Mouse (Mus musculus): Measurements from ENCODE around the gene Gm572. TPM values are rescaled to one million over a fixed set of nuclear protein-coding genes. Genes with fewer than 3 reads are reported as not detected.

Gm572 gene
- polyA plus RNA-seq, 1 experiment from 2014 or later, result not detected

DNA sequence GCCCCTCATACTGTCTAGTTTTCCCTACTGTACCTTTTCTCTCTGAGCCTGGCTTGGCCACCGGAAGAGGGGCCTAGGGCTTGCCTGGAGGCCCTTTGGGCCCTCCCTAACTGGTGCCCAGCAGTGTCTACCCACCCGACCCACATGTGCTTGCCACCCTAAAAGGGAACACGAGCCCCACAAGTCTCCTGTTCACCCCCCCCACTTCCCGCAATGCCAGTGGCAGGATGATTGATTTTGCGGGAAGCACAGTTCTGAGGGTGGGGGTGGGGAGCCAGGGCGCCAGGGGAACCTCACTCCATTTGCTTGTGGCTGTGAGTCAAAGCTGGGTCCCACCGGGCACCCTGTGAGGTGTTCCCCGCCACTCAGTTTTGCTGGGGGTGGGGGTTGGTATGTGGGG lies 70.9 kb downstream of the Gm572 start:
- DNase-seq (ENCODE audit: low spot score) (no peak), ATAC-seq (replicated peaks; ENCODE audit: low FRiP score, low read depth) (no peak)
- H3K4me3 ChIP-seq (replicated peaks; ENCODE audit: low read depth, low read length), result no peak overlapping the region
- no peaks in the 10 kb centered on the region; the same call in 1 of the 2 replicates for H3K27me3 ChIP-seq (ENCODE audit: insufficient read depth, low read length)
- no peaks in the 10 kb centered on the region for H3K36me3 ChIP-seq (ENCODE audit: insufficient read depth, low read length)
- H3K4me1 ChIP-seq (replicated peaks; ENCODE audit: insufficient read depth, low read length), result 0 out of 2 replicates have a peak, but pooled peaks cover 13% of the 10 kb centered on the region
- TF ChIP-seq CTCF (IDR thresholded peaks at IDR 0.05; ENCODE audit: low read depth), result no peak
- 57% methylated on average over 8 of the region's 8 CpGs for WGBS
- H3K9ac ChIP-seq (ENCODE audit: low read depth, low read length), result no peak overlapping the region
- H3K4me2 ChIP-seq (ENCODE audit: low read length), result no peak overlapping the region
- H3K9me3 ChIP-seq (replicated peaks; ENCODE audit: low read length), result no peaks in the 10 kb centered on the region
- H3K27ac ChIP-seq, result no peak overlapping the region

DNA sequence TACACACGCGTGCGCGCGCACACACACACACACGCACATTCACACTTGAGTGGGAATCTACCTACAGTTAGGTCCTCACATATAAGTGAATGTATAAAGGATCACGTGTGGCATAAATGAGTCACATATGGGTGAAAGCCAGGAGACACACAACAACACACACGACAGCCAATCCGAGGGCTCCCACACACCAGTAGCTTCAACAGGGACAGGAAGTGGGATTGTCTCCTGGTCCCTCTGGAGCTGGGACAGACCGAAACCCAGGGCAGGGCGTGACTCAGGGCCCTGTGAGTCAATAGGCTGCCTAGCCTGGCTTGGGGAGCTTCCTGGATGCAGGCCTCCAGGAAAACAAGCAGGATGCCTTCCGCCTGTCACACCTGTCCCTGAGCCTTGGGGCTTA lies 71.6 kb downstream of the Gm572 start:
- Histone ChIP-seq H3K4me3 (replicated peaks; ENCODE audit: low read depth, low read length) (no peak overlapping the region), H3K27ac (no peak overlapping the region), H3K4me1 (replicated peaks; ENCODE audit: insufficient read depth, low read length) (0 out of 2 replicates have a peak, but pooled peaks cover 13% of the 10 kb centered on the region), H3K4me2 (ENCODE audit: low read length) (no peak overlapping the region), H3K36me3 (ENCODE audit: insufficient read depth, low read length) (no peaks in the 10 kb centered on the region), H3K9ac (ENCODE audit: low read depth, low read length) (no peak overlapping the region), H3K9me3 (replicated peaks; ENCODE audit: low read length) (no peaks in the 10 kb centered on the region), H3K27me3 (ENCODE audit: insufficient read depth, low read length) (no peaks in the 10 kb centered on the region; the same call in 1 of the 2 replicates)
- ATAC-seq (replicated peaks; ENCODE audit: low FRiP score, low read depth) (no peak; the same call in 1 of the 2 replicates), DNase-seq (ENCODE audit: low spot score) (no peak)
- 81% methylated on average over 12 of the region's 12 CpGs for WGBS
- no peak for TF ChIP-seq CTCF (IDR thresholded peaks at IDR 0.05; ENCODE audit: low read depth)

DNA sequence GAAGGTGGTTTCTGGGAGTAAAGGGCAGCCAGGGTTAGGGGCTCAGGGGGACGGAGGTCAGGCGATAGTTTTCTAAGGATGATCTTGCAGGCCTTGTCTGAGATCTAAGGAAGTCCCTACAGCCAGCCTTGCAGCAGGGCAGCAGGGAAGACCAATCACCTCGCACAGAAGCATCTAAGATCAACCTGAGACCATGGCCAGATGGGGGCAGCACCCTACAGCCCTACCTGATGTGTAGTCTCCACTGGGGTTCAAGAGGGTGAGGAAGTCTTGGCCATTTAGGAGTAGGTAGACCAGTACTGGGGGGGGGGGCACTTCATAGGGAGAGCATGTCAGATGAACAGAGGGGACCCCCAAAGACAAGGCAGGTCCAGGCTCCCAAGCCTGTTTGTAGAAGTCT lies 72.3 kb downstream of the Gm572 start:
- no peaks in the 10 kb centered on the region; the same call in 1 of the 2 replicates for H3K27me3 ChIP-seq (ENCODE audit: insufficient read depth, low read length)
- H3K27ac ChIP-seq, result no peak overlapping the region
- H3K36me3 ChIP-seq (ENCODE audit: insufficient read depth, low read length), result no peaks in the 10 kb centered on the region
- no peaks in the 10 kb centered on the region for H3K9me3 ChIP-seq (replicated peaks; ENCODE audit: low read length)
- H3K4me2 ChIP-seq (ENCODE audit: low read length), result no peak overlapping the region
- no peak overlapping the region for H3K9ac ChIP-seq (ENCODE audit: low read depth, low read length)
- 62% methylated on average over 3 of the region's 3 CpGs for WGBS
- DNase-seq (ENCODE audit: low spot score) (peak; percentile 26), ATAC-seq (replicated peaks; ENCODE audit: low FRiP score, low read depth) (no peak)
- TF ChIP-seq CTCF (IDR thresholded peaks at IDR 0.05; ENCODE audit: low read depth), result peak; percentile 66
- no peak overlapping the region for H3K4me3 ChIP-seq (replicated peaks; ENCODE audit: low read depth, low read length)
- 0 out of 2 replicates have a peak, but pooled peaks cover 13% of the 10 kb centered on the region for H3K4me1 ChIP-seq (replicated peaks; ENCODE audit: insufficient read depth, low read length)

Other genes with a start within 250 kb of the Gm572 start
- gene Ubiad1, start 198.5 kb upstream of the Gm572 start, polyA plus RNA-seq (2015; fragmentation: Nextera tagmentation; extraction: Ambion mirVana), result 23.3 and 23.6 TPM in 2 replicates
- gene Mtor, start 194.7 kb upstream of the Gm572 start, polyA plus RNA-seq (2015; fragmentation: Nextera tagmentation; extraction: Ambion mirVana), result 19.8 and 21.6 TPM in 2 replicates
- 0.46 and 1.1 TPM in 2 replicates for gene Angptl7, start 142.9 kb upstream of the Gm572 start, polyA plus RNA-seq (2015; fragmentation: Nextera tagmentation; extraction: Ambion mirVana)
- 52.4 and 57.4 TPM in 2 replicates for gene Exosc10, start 84.9 kb upstream of the Gm572 start, polyA plus RNA-seq (2015; fragmentation: Nextera tagmentation; extraction: Ambion mirVana)
- 122 and 125 TPM in 2 replicates for gene Srm, start 51.8 kb upstream of the Gm572 start, polyA plus RNA-seq (2015; fragmentation: Nextera tagmentation; extraction: Ambion mirVana)
- 0.15 TPM in 1 of 2 replicates, not detected in the other for gene Masp2, start 40.8 kb upstream of the Gm572 start, polyA plus RNA-seq (2015; fragmentation: Nextera tagmentation; extraction: Ambion mirVana)
- 241 and 281 TPM in 2 replicates for gene Tardbp, start 16.3 kb upstream of the Gm572 start, polyA plus RNA-seq (2015; fragmentation: Nextera tagmentation; extraction: Ambion mirVana)
- gene Casz1, start 161.1 kb downstream of the Gm572 start, polyA plus RNA-seq (2015; fragmentation: Nextera tagmentation; extraction: Ambion mirVana), result 6.2 and 6.7 TPM in 2 replicates

Measured in kidney, postnatal 0 days (tissue).